Mouse (Mus musculus) fibroblast of lung, adult 2 months (primary cell): Measurements from ENCODE around the gene Gm20388.
A peak's percentile ranks its signal among the peaks of the same experiment; 100 is the strongest.

ENCODE experiments used
- DNase-seq: peaks from one replicate; pipeline ENCODE4 v3.0.0-alpha.2; 2011; ENCODE audit warnings: low read depth

Gene Gm20388

DNA sequence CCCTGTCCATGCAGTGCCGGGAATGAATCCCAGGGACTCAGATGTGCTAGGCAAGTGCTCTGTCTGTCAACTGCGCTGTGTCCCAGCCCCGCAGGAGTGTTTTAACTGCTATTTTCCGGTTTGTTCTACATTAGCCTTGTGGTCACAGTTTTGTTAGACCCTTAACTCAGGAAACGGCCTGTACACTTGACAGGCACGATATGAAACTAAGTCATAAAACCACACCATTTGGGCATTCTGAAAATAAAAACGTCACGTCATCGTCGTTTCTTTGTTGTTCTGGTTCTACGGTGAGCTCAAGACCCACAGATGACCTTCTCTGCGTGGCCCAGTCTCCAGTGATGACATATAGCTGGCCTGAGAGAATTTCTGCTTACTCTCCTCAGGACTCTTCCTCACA is 4360.9 kb downstream of the Gm20388 start:
- DNase-seq: no peak

DNA sequence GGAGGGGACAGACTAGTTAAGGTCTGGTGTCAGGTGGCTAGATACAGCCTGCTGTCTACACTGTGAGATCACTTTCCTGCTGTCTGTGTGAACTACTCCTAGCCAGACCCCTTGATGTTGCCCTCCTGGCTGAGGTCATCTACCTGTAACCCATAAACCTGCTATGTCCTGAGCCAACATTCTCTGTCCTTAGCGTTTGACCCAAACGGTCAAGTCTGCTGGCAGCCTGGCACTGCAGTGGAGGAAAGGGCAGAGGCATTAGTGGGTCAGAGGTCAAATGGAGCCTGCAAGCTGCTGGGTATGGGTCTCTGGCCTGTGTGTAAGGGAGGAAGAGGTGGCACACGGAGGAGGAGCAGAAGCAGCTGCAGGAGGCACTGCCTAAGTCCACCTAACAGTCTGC is 4362.2 kb downstream of the Gm20388 start:
- DNase-seq: no peak

DNA sequence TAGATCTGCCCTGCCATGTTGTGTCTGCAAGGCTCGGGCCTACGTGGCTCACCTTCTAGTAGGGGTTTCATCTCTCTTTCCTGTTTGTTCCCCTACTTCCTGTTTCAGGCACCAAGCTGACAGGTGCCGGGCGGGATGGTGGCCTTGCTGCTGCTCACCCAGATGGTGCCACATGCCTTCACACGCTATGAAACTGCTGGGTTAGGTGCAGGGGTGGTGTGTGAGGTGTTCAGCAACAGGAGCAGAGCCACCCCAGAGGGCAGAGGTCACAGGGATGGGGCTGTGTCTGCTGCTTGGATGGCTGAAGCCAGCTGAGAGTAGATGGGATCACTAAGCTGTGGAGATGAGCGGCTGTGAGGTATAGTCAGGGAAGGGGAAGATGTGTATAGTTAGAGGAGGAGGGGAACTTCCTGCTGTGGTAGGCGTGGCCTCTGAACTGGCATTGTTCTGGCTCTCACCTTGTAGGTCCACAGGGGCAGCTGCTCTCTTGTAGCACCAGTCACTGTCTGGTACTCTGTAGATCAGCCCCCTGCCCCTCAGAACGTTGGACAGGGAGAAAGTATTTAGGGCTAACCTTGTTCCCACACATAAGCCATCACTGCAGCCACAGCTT is 4363.1 kb downstream of the Gm20388 start:
- no peak for DNase-seq

DNA sequence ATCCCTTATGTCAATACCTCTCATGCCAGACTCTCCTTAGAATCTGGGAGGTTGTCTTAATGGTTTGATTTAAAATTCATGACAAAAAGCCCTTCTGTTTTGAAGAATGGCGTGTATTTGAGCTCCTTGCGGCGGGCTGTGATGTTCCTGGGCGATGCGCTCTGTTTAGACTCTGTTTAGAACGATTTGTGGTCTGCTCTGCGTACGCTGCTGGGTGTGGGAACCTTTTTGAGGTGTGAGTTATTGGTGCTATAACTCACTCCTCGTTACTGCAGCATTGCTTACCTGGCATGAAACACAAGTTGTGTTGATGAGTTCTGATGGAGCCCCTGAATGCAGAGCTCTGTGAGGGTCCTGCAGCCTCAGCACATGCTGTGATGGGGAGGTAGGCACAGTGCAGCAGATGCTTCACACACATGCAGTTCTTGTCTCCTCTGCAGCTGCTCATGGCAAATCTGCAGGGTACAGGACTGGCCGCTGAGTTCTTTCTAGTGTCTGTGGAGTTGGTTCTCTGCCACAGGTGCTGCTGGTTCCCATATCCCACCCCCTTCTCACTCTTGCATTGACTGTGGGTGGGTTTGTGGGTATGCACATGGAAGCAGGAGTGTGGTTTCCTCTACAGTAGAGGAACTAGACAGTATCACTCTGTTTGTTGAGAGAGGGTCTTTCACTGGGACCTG is 4363.9 kb downstream of the Gm20388 start:
- DNase-seq: no peak

DNA sequence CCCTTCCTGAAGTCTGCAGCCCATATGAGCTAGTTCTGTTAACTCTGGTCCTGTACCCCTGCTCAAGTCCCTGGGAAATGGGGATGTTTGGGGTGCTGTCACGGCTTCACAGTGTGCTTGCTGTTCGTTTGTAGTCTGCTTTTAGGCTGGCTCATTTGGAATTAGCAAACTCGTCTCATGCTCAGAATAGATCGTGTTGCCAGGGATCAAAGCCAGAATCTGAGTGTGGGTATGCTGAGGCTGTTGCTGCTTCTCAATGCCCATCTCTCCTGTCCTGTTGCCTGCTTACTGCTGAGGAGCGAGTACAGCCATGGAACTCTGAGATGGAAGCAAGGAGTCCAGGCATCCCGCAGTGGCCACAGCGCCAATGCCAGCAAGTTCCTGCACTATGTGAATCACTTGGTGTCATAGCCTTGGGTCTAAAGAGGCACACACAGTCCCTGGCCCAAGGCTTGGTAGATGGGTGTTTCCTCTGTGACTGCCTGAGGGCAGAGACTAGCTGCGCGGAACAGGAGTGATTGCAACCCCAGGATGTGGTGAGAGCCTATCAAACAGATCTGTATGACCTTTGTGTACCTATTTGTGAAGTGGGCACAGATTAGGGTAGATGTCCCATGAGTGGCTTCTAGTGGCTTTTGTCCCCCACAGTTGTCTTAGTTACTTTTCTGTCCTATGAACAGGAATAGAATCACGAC is 4364.9 kb downstream of the Gm20388 start:
- DNase-seq: no peak

DNA sequence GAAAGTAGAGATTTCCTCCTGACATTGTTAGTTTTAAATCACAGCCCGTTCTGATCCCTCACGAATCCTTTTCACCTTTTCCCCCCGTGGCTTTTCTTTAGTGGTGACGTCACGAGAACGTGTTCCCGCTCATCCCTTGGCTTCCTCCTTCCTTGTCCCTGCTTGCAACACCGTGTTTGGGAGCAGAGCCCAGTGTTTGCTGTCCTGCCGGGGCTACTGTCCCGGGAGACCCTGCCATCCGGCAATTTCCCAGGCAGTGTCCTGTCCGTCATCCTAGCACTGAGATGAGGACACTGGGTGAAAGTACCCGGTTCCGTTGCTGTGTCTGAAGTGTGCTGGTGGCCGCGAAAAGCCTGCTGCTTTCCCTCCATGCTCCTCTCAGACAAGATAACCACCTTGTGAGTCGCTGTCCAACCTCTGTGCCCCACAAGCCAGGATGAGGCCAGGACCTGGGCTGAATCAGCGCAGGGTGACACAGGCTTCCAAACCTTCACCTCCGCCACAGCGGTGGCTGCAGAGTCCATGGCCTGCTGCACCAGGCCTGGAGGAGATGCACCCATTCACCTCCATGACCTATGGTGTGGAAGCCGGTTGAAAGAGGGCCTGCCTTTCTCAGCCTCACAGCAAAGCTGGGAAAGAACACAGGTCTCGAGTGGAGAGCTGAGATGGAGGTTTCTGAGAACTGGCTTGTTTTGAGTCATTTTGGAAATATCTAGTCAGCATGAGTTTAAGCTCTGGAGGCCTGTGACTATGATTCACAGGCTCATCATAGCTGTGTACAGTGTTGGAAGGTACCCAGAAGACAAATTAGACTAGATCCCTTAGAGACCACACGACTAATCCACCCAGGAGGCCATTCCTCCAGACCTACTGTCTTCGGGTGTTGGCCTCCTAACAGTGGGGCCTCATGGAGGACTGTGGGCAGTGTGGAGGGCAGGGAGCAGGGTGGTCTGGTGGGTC is 4367.6 kb downstream of the Gm20388 start:
- peak; percentile 68 for DNase-seq

DNA sequence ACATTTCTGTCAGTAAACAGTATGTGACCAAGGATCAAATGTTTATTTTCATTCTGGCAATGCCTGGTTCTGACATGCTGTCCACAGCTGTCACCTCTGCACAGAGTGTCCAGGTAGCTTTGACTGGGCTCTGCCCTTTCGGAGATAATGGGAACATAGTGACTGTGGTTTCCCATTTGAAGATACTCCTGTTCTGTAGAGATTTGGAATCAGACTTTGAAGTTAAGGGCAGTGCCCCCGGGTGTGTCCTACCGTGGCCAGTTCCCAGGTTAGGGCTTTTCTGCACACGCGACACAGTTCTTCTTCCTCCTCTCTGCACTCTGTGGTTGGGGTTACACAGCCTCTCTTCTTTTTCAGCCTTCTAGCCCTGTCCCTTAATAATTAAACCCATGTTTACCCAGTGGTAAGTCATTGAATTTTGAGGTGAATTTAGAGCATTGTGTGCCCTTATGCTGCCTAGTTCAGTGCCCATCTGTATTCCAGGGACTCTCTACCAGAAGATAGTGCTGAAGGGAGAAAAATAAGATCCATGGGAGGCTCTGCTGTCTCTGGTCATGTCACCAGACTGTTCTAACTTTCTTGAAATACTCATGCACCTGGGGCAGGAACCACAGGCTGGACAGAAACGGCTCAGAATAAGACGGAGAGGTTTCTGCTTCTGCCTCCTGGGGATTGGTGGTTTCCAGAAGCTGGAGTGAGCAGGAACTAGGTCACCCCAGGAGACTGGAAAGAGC is 4368.5 kb downstream of the Gm20388 start:
- DNase-seq: no peak

DNA sequence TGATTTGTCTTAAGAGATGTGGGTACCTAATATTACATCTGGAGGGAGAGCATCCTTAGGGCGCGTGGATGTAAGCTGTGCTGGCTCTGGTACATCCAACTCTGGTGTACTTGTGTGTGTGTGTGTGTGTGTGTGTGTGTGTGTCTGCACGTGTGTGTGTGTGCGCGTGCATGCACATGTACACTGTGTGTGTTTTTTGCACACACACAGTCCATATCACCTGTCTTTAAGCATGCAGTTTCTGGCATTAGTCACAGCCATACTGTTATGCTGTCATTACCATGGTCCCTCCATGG is 4369.0 kb downstream of the Gm20388 start:
- DNase-seq: no peak

DNA sequence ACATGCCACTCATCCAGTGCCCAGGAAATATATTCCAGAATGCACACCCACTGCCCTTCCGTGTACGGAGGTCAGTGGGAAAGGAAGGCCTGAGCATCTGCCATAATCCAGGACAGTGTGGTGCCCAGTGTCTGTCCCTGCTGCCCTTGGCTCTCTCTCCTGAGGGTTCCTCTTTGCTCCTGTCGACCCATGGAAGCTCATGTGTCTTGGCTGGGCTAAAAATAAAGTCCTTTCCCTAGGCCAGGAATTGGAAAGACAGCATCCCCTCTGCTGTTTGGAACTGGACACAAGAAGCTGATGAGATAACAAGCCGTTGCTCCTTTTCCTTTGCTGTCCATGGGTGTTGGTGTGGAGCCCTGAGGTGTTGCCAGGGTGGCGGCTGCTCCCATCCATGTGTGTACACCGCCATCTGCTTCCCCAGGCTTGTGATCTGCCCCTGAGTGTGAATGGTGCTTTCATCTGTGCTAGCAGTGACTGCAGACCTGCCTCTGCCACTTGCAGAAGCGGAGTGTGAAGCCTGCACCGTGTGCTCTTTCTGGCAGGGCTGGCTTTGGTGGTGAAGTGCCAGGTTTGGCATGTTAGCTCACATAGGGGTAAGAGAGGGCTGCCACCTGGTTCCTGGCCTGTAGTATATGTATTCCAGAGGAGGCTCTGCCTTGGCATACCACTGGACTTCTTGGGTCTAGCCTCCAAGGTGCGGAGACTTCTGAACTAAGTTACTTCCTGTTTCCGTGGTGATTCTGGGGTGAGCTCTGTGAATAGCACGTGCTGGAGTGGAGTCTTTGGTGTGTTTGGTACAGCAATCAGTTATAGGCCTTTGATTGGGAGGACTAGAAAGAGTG is 4371.3 kb downstream of the Gm20388 start:
- no peak for DNase-seq

DNA sequence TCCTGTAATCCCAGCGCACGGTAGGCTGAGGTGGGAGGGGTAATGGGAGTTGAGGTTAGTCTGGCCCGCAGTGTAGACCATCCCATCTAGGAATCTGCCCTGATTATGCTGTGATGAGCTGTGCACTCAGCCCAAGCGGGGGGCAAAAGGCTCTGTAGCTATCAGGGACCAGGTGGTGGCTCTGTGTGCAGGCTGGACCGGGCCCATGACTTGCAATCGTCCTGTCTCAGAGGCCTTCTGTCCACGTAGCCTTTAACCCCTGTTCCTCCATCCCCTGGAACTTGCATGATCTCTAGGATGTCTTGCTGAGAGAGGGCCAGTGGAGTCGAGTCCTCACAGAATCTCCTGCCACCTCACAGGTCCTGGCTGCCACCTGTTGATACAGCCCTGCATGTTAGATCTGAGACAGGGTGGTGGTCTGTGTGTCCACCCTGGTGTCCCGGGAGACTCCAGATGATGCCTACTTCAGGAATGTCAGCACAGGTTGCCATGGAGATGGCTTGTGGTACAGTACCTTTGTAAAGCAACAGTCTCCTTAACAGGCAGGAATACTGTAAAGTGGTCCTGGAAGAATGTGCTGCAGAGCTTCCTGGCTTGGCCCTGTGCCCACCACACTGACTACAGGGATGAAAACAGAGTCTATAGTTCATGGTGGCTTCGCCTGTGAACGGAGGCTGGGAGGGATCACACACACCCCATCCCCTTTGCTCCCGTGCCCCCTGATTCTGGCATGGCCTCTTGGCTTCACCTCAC is 4372.4 kb downstream of the Gm20388 start:
- no peak for DNase-seq

DNA sequence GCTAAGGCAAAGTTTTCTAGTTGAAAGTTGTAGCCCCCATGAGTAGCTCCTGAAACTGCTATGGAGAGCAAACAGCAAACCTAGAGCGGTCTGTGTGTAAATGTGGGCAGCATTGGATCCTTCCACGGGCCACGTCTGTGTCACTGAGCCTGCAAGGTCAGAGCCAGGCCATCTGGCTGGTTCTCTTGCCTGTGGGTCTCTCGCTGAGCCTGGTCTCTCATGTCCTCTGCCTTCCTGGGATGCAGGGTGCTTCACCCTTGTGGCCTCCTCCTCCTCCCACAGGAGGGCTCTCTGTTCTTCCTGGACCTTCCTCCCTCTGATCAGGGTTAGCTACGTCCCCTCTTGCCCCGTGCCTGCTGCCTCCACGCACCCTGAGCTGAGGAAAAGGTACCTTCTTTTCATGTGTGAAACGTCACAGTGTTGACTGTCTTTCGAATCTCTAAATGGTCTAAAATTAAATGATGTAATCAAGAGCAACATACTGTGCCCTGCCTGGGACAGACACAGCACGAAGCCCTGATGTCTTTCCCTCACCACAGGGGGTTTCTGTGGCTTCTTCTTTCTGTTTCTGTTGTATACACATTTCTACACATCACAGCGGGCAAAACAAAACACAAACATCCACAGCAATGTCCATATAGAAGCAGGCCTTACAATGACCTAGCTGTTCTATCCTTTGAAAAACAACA is 4373.1 kb downstream of the Gm20388 start:
- no peak for DNase-seq

DNA sequence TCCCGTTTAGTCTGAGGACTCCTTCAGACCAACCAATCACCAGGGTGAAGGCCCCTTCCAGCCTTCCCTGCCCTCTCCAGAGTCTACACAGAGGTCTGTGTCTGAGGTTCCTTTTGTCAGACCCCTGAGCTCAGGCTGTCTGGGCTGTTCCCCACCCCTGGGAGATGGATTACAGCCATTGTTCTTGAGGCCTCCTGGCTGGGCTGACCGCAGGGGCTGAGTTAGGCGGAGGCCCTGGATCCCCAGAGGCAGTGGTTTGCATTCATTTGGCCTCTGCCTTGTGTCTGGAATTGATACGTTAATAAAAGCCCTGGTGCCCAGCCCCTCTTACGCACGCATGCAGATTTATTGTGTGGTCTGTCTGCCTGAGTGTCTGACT is 4373.7 kb downstream of the Gm20388 start:
- DNase-seq: peak; percentile 70

DNA sequence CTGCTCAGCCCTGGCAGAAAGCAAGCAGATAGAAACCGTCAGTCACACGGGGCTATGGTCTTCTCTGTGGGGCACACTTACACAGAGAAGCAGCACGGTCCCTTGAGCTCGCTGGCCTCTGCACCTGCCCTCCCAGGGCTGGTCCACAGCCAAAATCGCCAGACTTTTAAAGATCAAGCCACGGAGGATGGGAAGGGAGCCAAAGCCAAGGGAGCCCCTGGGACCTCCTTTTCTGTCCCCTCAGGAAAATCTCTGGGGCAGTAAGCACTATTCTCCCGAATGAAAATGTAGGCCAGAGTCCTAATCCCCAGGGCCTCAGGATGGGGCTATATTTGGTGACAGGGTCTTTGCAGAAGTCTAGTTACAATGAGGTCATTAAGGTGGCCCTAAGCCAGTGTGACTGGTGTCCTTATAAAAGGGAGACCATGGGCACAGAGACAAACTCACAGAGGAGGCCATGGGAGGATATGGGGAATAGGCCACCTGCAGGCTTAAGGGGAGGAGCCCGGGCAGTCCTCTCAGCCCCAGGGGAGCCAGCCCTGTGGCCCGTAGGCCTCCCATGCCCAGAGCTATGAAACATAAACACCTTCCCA is 4374.4 kb downstream of the Gm20388 start:
- DNase-seq: no peak

DNA sequence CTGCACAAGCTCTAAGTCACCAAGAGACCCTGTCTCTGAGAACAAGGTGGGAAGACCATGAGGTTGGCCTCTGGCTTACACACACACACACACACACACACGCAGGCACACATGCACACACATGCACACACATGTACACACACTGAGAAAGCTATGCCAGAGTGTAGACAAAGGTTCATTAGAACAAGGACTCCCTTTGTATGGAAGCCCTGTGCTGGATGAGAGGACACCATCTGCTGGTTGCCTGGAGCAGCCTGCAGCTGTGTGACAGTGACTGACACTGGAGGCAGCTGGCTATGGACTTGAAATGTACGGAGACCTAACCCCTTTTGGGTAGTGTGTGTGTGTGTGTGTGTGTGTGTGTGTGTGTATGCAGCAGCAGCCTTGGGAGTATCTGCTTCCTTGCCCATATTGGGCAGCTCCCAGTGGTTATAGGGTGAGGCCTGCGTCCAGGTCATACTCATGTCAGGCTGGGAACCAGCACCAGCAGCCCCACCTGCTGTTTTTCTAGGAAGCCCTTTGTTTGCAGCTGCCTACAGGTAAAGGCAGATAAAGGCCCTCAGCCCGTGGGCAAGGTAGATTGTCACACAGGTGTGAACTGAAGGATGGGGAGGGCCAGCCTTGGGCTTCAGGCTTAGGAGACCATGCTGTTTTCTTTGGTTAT is 4376.0 kb downstream of the Gm20388 start:
- no peak for DNase-seq

DNA sequence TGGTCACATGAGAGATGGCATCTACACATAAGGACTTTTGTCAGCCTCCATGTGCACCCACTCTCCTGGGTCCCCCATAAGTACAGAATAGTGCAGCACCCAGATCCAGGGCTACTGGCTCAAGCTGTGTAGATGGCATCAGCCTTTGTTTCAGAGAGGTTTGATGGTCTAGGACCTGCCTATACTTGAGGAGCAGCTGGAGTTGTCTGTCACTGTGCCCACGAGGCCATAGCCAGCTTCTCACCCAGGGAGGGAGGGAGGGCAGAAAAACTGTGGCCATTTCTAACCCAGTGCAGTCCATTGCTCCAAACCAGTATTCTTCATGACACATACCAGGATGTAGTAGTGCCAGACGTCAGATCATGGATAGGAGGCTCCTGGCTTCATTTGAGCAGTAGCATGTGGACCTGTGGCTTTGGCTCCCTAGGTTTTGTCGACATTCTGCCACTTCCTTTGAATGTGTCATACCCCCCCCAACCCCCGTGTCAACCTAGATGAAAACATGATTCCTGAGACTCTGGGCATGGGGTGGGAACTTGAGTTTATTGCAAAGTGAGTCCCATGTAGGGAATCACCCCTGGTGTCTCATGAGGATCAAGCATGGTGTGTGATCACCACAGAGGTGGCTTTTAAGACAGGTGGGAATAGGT is 4377.7 kb downstream of the Gm20388 start:
- no peak for DNase-seq

DNA sequence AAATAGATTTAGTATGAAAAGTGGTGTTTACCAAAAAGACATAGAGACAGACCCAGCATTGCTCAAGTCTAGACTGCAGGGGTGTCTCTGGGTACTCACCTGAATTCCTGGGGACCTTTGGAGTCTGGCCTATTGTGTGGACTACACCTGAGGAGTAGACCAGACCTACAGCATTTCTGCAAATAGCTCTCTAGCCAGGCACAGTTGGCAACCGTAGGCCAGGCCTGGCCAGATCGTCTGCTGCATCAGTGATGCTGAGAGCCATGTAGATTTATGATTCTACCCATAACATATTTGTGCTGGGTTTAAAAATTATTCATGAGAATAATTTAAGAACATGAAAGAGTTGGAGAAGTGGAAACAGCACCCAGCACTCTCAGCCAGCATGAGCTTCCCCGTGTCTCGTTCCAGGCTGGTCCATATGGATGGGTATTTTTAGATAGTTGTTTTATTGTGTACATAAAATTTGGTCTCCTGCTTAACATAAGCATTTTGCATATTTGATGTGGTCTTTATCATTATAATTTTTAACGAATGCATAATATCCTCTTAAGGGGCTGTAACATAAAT is 4378.9 kb downstream of the Gm20388 start:
- no peak for DNase-seq

DNA sequence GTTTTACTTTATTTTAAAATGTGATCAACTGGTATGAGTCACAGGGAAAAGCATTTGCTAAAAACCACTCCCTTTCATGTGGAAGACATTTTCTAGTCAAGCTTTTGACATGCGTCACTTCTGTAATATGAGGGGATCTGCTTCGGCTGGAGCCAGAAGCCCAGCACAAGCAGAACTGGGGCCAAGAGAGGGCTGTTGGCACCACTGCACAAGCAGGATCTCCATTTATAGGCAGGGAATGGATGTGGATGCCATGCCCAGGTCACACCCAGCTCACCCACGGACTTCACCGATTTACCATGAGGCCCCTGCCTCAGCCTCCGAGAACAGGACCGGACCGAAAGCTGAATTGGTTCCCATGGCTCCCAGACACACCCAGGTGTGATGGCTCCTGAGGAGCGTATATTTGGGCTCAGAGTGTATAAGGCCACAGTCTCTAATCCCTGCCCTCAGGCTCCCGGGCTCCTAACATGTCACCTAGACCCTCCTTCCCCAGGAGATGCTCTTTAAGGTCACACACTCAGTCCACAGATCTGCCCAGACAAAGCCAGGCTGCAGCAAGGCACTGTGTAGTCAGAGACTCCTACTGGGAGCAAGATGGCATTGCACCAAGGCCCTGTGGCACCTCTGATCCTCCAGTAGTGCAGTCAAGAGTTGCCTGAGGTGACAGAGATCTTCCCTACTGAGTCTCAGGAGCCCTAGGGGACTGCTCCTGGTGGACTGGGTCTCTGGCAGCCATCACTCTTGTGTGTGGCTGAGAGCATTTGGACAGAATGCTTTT is 4380.5 kb downstream of the Gm20388 start:
- DNase-seq: peak; percentile 44
